Mouse (Mus musculus): Measurements from ENCODE around the gene Ccdc28b. TPM values are rescaled to one million over a fixed set of nuclear protein-coding genes. Genes with fewer than 3 reads are reported as not detected.

Gene Ccdc28b
- total RNA-seq, 2 experiments from 2014 or later, result 25.3 to 28.5 TPM

Other genes starting within 250 kb of the Ccdc28b start
- gene Zbtb8a, start 245.8 kb downstream of the Ccdc28b start, total RNA-seq (2021), result 1 to 10 TPM; 3.5 to 3.7 TPM
- gene Zbtb8b, start 183.1 kb downstream of the Ccdc28b start, total RNA-seq (2021), result under 1 TPM in 1 of 2 experiments, not detected in 1; 0.08 TPM
- gene Bsdc1, start 162.4 kb downstream of the Ccdc28b start, total RNA-seq (2021), result 10 to 100 TPM; 40.6 to 45.6 TPM
- not detected for gene Tssk3, start 132.9 kb downstream of the Ccdc28b start, total RNA-seq (2021)
- not detected for gene Fam229a, start 132.8 kb downstream of the Ccdc28b start, total RNA-seq (2021)
- gene Marcksl1, start 110.4 kb downstream of the Ccdc28b start, total RNA-seq (2021), result 1 to 10 TPM; 6.8 to 7.8 TPM
- 10 to 100 TPM; 15.9 to 18.6 TPM for gene Hdac1, start 81.2 kb downstream of the Ccdc28b start, total RNA-seq (2021)
- gene Lck, start 50.3 kb downstream of the Ccdc28b start, total RNA-seq (2021), result 1 to 10 TPM in 1 of 2 experiments, under 1 TPM in 1; 0.47 to 1.2 TPM
- 1 to 10 TPM in 1 of 2 experiments, under 1 TPM in 1; 0.70 to 1.0 TPM for gene Fam167b, start 45.4 kb downstream of the Ccdc28b start, total RNA-seq (2021)
- 100 to 1,000 TPM; 119 to 129 TPM for gene Eif3i, start 23.3 kb downstream of the Ccdc28b start, total RNA-seq (2021)
- 10 to 100 TPM; 38.5 to 42.3 TPM for gene Tmem234, start 23.3 kb downstream of the Ccdc28b start, total RNA-seq (2021)
- 1 to 10 TPM in 1 of 2 experiments, under 1 TPM in 1; 0.61 to 1.5 TPM for gene Dcdc2b, start 9.7 kb downstream of the Ccdc28b start, total RNA-seq (2021)
- 10 to 100 TPM; 17.2 to 19.1 TPM for gene Iqcc, start 4.8 kb downstream of the Ccdc28b start, total RNA-seq (2021)
- 10 to 100 TPM; 26.2 to 27.3 TPM for gene Txlna, start 17.1 kb upstream of the Ccdc28b start, total RNA-seq (2021)
- 10 to 100 TPM; 71.7 to 79.6 TPM for gene Kpna6, start 48.8 kb upstream of the Ccdc28b start, total RNA-seq (2021)
- 1 to 10 TPM; 5.3 to 5.7 TPM for gene Tmem39b, start 72.9 kb upstream of the Ccdc28b start, total RNA-seq (2021)
- gene Khdrbs1, start 118.4 kb upstream of the Ccdc28b start, total RNA-seq (2021), result 10 to 100 TPM; 38.0 to 46.9 TPM
- 100 to 1,000 TPM; 192 to 205 TPM for gene Ptp4a2, start 187.3 kb upstream of the Ccdc28b start, total RNA-seq (2021)

All from heart, postnatal 25 days (tissue).